Mouse (Mus musculus) liver, adult 2 months (tissue): ENCODE measurements at regions not wholly inside any gene's neighbourhood (a gene's known extent, or its start where the extent isn't known, plus 50 kb on each side); places are given as distances from the start of the nearest gene placed in this dataset.
A peak's percentile ranks its signal among the peaks of the same experiment; 100 is the strongest.

Experiments used
- DNase-seq: peaks from one replicate; pipeline ENCODE4 v3.0.0-alpha.2; 2011; ENCODE audit warnings: low read depth, low spot score; ENCODE audit errors: extremely low read depth
- H3K27ac ChIP-seq: fragments of 200-500 bp; replicated peaks from 2 replicates; pipeline ENCODE4 v1.5.1; 2012; ENCODE audit warnings: low read depth, mild to moderate bottlenecking, control low read depth, inconsistent platforms, low read length; ENCODE audit not compliant: insufficient read depth
- H3K27me3 ChIP-seq: fragments of 200-500 bp; 2 replicates; pipeline ENCODE4 v1.6.1; 2012; ENCODE audit warnings: mild to moderate bottlenecking, moderate library complexity, low read length, inconsistent platforms; ENCODE audit not compliant: control insufficient read depth, insufficient read depth
- H3K36me3 ChIP-seq: fragments of 200-500 bp; 2 replicates; pipeline ENCODE4 v1.6.1; 2012; ENCODE audit warnings: low read length, inconsistent platforms; ENCODE audit not compliant: control insufficient read depth, insufficient read depth
- H3K4me1 ChIP-seq: fragments of 200-500 bp; 2 replicates; pipeline ENCODE4 v1.6.1; 2011; ENCODE audit warnings: low read length; ENCODE audit not compliant: control insufficient read depth, insufficient read depth
- H3K4me3 ChIP-seq: fragments of 200-500 bp; 2 replicates; pipeline ENCODE4 v1.5.1; 2011; ENCODE audit warnings: low read depth, mild to moderate bottlenecking, control low read depth, low read length, moderate library complexity; ENCODE audit not compliant: insufficient read depth
- H3K79me2 ChIP-seq: fragments of 200-500 bp; 2 replicates; pipeline ENCODE4 v1.6.1; 2012; ENCODE audit warnings: inconsistent platforms, mild to moderate bottlenecking, low read length, moderate library complexity; ENCODE audit not compliant: control insufficient read depth, insufficient read depth
- H3K9ac ChIP-seq: fragments of 200-500 bp; 2 replicates; pipeline ENCODE4 v1.6.1; 2012; ENCODE audit warnings: low read depth, mild to moderate bottlenecking, control low read depth, inconsistent platforms, low read length
- CTCF ChIP-seq: fragments of 200-500 bp; IDR thresholded peaks from 2 replicates; pipeline ENCODE4 v1.5.1; 2011; ENCODE audit warnings: low read depth, low read length, control low read depth
- POLR2A ChIP-seq: fragments of 200-500 bp; IDR thresholded peaks from 2 replicates; pipeline ENCODE4 v1.6.1; 2011; ENCODE audit warnings: low read length, control low read depth; ENCODE audit not compliant: insufficient read depth; ENCODE audit errors: extremely low read depth
- WGBS: fragments of 180-500 bp; shearing (Covaris S2); methylation state at CpG from one replicate; pipeline ENCODE4 v1.1.7; 2018; 5-methylcytosine and 5-hydroxymethylcytosine counted together

DNA sequence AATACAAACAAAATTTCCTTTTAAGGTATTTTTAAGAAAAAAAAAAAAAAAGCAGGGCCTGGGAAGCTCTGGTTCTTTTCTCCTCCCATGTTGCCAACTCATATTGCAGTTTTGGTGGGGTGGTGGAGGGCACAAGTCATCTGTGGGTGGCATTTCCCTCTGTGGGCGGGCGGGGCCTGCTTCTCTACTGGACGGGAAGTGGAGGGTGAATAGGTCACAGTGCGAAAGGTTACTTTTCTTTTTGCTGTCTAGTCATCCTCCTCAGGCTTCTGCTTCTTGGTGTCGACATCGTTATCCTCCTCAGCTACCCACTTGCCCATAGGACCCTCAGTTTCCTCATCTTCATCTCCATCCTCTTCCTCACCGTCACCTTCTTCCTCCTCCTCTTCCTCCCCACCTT is 55.3 kb upstream of the Plcb1 start:
- Histone ChIP-seq H3K79me2 (no peaks in the 10 kb centered on the region), H3K36me3 (no peaks in the 10 kb centered on the region), H3K4me1 (peaks cover 8% of the 10 kb centered on the region; the same call in 1 of the 2 replicates), H3K27ac (no peak overlapping the region), H3K4me3 (no peak overlapping the region), H3K9ac (no peak overlapping the region), H3K27me3 (no peaks in the 10 kb centered on the region)
- TF ChIP-seq POLR2A, result no peak
- no peak for TF ChIP-seq CTCF
- DNase-seq, result no peak
- WGBS, result 80% methylated on average over 7 of the region's 7 CpGs

DNA sequence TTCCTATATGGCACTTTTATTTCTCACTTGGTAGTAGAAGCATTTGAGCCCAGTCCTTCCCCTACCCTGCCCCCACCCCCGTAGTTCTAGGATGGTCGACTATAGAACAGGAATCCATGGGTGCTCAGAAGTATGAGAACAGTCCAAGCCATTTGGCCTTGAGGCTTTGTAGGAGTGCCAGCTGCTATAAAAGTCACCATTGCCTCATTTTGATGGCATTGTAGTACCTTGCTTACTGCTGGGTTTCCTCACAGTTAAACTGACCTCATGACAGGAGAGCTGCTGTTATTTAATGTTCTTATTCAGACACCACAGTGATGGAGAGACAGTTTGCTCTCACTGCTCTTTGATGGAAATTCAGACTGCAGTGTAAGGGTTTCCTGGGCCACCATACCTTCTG is 59.2 kb upstream of the Plcb1 start:
- no peak overlapping the region for H3K4me3 ChIP-seq
- DNase-seq, result peak; percentile 73
- no peak for TF ChIP-seq CTCF
- no peak for TF ChIP-seq POLR2A
- 36% methylated on average over 2 of the region's 2 CpGs for WGBS
- no peaks in the 10 kb centered on the region for H3K79me2 ChIP-seq
- peaks cover 12% of the 10 kb centered on the region; the same call in 1 of the 2 replicates for H3K4me1 ChIP-seq
- 0 out of 2 replicates have a peak overlapping the region, but pooled peaks have one; percentile 8 for H3K9ac ChIP-seq
- peak overlapping the region; percentile 62; the same call in 1 of the 2 replicates for H3K27ac ChIP-seq
- H3K27me3 ChIP-seq, result no peaks in the 10 kb centered on the region
- H3K36me3 ChIP-seq, result no peaks in the 10 kb centered on the region

DNA sequence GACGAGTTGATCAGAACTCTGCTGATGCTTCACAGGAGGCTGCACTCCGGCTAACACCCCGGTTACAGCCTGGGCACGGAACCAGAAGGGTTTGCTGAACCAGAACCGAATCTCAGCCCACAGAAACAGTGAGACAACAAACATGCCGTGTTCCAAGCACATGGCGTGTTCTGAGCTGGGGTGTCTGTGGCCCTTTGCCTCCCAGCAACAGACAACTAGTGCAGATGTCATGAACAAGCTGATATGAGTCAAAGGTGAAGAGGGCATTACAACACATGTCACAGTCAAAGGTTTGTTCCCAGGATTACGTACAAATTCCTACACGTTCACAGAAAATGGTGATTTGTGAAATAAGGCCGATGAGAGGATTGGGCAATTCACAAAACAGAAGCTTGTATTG is 61.8 kb upstream of the Plcb1 start:
- Histone ChIP-seq H3K27ac (peak overlapping the region; percentile 76), H3K9ac (peak overlapping the region; percentile 24), H3K4me1 (peaks cover 12% of the 10 kb centered on the region; the same call in 1 of the 2 replicates), H3K79me2 (no peaks in the 10 kb centered on the region), H3K36me3 (no peaks in the 10 kb centered on the region), H3K27me3 (no peaks in the 10 kb centered on the region), H3K4me3 (no peak overlapping the region; the same call in 1 of the 2 replicates)
- peak; percentile 100 for DNase-seq
- TF ChIP-seq CTCF, result no peak
- no peak for TF ChIP-seq POLR2A
- WGBS, result 22% methylated on average over 10 of the region's 10 CpGs

DNA sequence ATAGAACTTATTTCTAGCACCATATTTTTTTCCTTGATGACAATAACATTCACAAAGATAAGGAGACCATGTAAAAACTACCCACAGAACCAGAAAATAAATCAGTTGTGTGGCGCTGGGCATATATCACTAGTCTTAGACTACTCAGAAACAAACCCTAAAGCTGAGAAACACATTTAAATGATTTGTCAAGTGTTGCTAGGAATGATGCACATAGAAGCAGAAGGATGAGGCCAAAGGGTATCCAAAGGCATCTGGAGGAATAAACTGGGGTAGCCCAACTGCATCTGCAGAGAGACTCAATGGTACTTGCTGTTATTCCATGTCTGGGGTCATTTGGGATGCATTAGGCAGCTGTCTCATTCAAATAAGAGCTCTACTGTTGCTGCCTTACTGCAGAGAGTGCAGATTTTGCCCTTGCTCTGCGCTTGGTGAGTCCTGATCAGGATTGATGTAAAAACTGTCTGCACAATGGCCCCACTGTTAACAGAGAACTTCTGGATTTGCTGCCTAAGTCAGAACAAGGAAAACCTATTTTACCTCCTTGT is 68.0 kb upstream of the Plcb1 start:
- DNase-seq, result no peak
- no peaks in the 10 kb centered on the region for H3K79me2 ChIP-seq
- H3K9ac ChIP-seq, result no peak overlapping the region
- H3K4me3 ChIP-seq, result no peak overlapping the region
- no peaks in the 10 kb centered on the region for H3K4me1 ChIP-seq
- H3K27ac ChIP-seq, result no peak overlapping the region
- 93% methylated on average over 2 of the region's 2 CpGs for WGBS
- no peaks in the 10 kb centered on the region for H3K27me3 ChIP-seq
- no peaks in the 10 kb centered on the region for H3K36me3 ChIP-seq
- TF ChIP-seq CTCF (no peak), POLR2A (no peak)

DNA sequence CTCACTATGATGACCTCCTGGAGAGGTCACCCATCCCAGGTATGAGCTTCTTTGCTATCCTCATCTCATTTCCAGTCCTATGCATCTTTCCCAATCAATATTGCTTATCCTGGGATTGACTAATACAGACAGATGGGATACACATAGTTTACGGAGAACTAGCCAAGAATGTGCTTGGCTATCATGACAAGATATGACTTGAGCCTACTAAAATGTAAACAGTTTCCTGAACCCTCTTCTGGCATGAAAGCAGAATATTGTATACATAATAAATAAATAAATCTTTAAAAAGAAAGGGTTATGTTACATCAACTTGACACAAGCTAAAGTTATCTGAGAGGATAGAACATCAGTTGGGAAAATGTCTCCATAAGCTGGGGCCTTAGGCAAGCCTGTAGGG is 69.3 kb upstream of the Plcb1 start:
- TF ChIP-seq CTCF (no peak), POLR2A (no peak)
- 87% methylated on average over 1 of the region's 1 CpGs for WGBS

DNA sequence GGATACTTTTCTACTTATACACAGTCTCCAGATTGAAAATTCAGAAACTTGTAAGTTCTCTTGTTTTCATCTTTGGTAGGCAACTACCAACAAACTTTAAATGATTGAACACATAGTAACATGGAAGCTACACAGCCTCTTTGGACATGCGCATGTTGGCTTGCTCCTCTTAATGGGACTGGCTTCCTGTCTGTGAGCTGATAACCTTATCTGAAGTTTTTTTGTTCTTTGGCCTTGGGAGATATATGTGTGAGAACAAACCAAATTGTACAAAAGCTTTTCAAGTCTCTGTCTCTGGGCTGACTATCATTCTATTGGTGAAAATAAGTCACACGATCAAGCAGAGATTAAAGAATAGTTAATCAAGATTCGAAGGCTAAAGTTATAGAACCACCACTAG is 70.1 kb upstream of the Tmx4 start:
- DNase-seq, result no peak
- WGBS, result 87% methylated on average over 3 of the region's 3 CpGs
- Histone ChIP-seq H3K27me3 (no peaks in the 10 kb centered on the region), H3K27ac (no peak overlapping the region), H3K4me3 (no peak overlapping the region), H3K79me2 (no peaks in the 10 kb centered on the region), H3K36me3 (no peaks in the 10 kb centered on the region), H3K4me1 (no peaks in the 10 kb centered on the region), H3K9ac (no peak overlapping the region)
- no peak for TF ChIP-seq POLR2A
- TF ChIP-seq CTCF, result no peak

More for the DNA sequence above, 69.3 kb upstream of the Plcb1 start:
- no peaks in the 10 kb centered on the region for H3K4me1 ChIP-seq
- H3K27ac ChIP-seq, result no peak overlapping the region
- no peaks in the 10 kb centered on the region for H3K36me3 ChIP-seq
- H3K4me3 ChIP-seq, result no peak overlapping the region
- no peaks in the 10 kb centered on the region for H3K27me3 ChIP-seq
- H3K79me2 ChIP-seq, result no peaks in the 10 kb centered on the region
- DNase-seq, result no peak
- H3K9ac ChIP-seq, result no peak overlapping the region
